Mouse (Mus musculus) liver, embryonic 14.5 days (tissue): ENCODE results near the gene Eci1.

Experiments
- CTCF ChIP-seq: IDR thresholded peaks from 2 replicates; pipeline ENCODE4 v1.5.1; 2016; ENCODE audit warnings: antibody characterized with exemption, low read depth, control low read depth
- EP300 ChIP-seq: IDR thresholded peaks from 2 replicates; pipeline ENCODE4 v1.6.1; 2016; ENCODE audit warnings: antibody characterized with exemption, low read depth

GRCm38 (mm10) chr17:24437016-24437415 is 10.6 kb downstream of the Eci1 start:
- TF ChIP-seq CTCF (peak; percentile 88), EP300 (no peak)
